Mouse (Mus musculus) forebrain, postnatal 0 days (tissue): ENCODE measurements around the gene Cnmd. TPM values are rescaled to one million over a fixed set of nuclear protein-coding genes. Genes with fewer than 3 reads are reported as not detected.

Source experiments
- ATAC-seq: fragments of 200-750 bp; cut with Nextera tagmentation; 2 replicates; pipeline ENCODE4 v1.8.0; 2017; ENCODE audit warnings: mild to moderate bottlenecking, moderate library complexity
- DNase-seq: peaks from one replicate; pipeline ENCODE4 v3.0.0-alpha.2; 2015
- H3K27ac ChIP-seq: fragments of 300-500 bp; sonication (generic); 2 replicates; pipeline ENCODE4 v1.5.1; 2014; ENCODE audit warnings: low read depth, mild to moderate bottlenecking, antibody characterized with exemption, low read length, moderate library complexity, mixed read lengths
- H3K27me3 ChIP-seq: fragments of 300-500 bp; sonication (generic); 2 replicates; pipeline ENCODE4 v1.6.1; 2014; ENCODE audit warnings: mild to moderate bottlenecking, low read length, mixed read lengths; ENCODE audit not compliant: insufficient read depth
- H3K36me3 ChIP-seq: fragments of 300-500 bp; sonication (generic); 2 replicates; pipeline ENCODE4 v1.6.1; 2014; ENCODE audit warnings: mild to moderate bottlenecking, moderate library complexity; ENCODE audit not compliant: insufficient read depth
- H3K4me1 ChIP-seq: fragments of 300-500 bp; sonication (generic); 2 replicates; pipeline ENCODE4 v1.6.1; 2014; ENCODE audit warnings: antibody characterized with exemption; ENCODE audit not compliant: insufficient read depth
- H3K4me2 ChIP-seq: fragments of 300-500 bp; sonication (generic); 2 replicates; pipeline ENCODE4 v1.6.1; 2014; ENCODE audit warnings: low read depth, mild to moderate bottlenecking, moderate library complexity
- H3K4me3 ChIP-seq: fragments of 300-500 bp; sonication (generic); 2 replicates; pipeline ENCODE4 v1.5.1; 2014; ENCODE audit warnings: low read depth, low read length, mixed read lengths
- H3K9ac ChIP-seq: fragments of 300-500 bp; sonication (generic); 2 replicates; pipeline ENCODE4 v1.6.1; 2014; ENCODE audit warnings: mild to moderate bottlenecking
- H3K9me3 ChIP-seq: fragments of 300-500 bp; sonication (generic); 2 replicates; pipeline ENCODE4 v1.6.1; 2016; ENCODE audit warnings: low read length
- CTCF ChIP-seq: sonication (generic); IDR thresholded peaks from 2 replicates; pipeline ENCODE4 v1.5.1; 2016; ENCODE audit warnings: antibody characterized with exemption, control low read depth, low read depth
- WGBS: fragments of 180-500 bp; shearing (Covaris S2); extraction: QIAGEN DNeasy Blood & Tissue Kit; methylation state at CpG from one replicate; pipeline ENCODE4 v1.1.7; 2014; 5-methylcytosine and 5-hydroxymethylcytosine counted together
- polyA plus RNA-seq: library from polyadenylated mRNA; unstranded; fragments of >200 nt; fragmentation: Nextera tagmentation; extraction: Ambion mirVana; gene quantifications from 2 replicates; pipeline ENCODE4 v1.2.1, GENCODE M21; 2015
- total RNA-seq: library from RNA; depleted of rRNA; stranded (reverse); fragments of >200 nt; gene quantifications from 2 replicates; pipeline ENCODE4 v1.2.3, GENCODE M21; 2014

The Cnmd gene
- total and polyA plus RNA-seq, 2 experiments from 2014 or later, result 5.5 to 6.8 TPM

DNA sequence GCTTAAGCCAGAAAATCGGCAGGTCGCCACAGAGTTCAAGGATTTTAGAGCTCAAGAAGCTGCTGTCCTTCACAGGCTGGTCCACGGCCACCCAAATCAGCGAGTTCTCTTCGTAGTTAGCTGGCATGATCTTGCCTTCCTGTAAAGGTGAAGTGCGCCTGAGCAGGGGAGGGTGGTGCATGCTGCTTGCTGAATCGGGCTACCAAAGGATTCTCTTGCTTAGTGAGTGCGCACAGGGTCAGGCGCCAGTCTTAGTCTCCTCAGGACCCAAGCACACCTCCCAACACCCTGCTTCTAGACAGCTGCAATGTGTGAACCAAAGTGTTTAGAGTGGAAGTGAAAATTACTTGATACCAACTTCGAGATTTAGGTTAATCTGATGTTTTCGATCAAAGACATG lies 16.6 kb downstream of the Cnmd start:
- ATAC-seq (no peak), DNase-seq (no peak)
- H3K4me1 ChIP-seq, result no peaks in the 10 kb centered on the region
- H3K9me3 ChIP-seq, result no peaks in the 10 kb centered on the region
- no peak overlapping the region for H3K4me3 ChIP-seq
- TF ChIP-seq CTCF, result no peak
- H3K27ac ChIP-seq, result no peak overlapping the region
- H3K27me3 ChIP-seq, result no peaks in the 10 kb centered on the region
- no peaks in the 10 kb centered on the region for H3K36me3 ChIP-seq
- H3K4me2 ChIP-seq, result no peak overlapping the region
- 40% methylated on average over 11 of the region's 11 CpGs for WGBS
- H3K9ac ChIP-seq, result no peak overlapping the region

DNA sequence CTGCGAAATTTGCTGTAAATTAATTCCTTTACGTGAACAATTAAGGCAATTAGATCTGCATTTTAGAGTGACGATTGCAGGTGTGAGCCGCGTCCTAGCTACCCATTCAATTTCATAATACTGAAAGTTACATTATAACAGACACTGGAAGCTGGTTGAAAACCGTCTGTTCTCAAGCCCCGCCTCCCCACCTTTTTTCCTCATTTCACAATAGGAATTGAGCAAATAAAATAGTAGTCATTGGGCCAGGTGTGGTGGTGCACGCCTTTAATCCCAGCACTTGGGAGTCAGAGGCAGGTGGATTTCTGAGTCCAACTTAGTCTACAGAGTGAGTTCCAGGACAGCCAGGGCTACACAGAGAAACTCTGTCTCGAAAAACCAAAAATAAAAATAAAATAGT lies 19.9 kb downstream of the Cnmd start:
- Histone ChIP-seq H3K36me3 (no peaks in the 10 kb centered on the region), H3K27ac (no peak overlapping the region), H3K4me1 (no peaks in the 10 kb centered on the region), H3K9ac (no peak overlapping the region), H3K27me3 (no peaks in the 10 kb centered on the region), H3K4me2 (no peak overlapping the region), H3K4me3 (no peak overlapping the region), H3K9me3 (no peaks in the 10 kb centered on the region)
- 71% methylated on average over 9 of the region's 9 CpGs for WGBS
- DNase-seq, result no peak
- ATAC-seq, result no peak
- TF ChIP-seq CTCF, result no peak

DNA sequence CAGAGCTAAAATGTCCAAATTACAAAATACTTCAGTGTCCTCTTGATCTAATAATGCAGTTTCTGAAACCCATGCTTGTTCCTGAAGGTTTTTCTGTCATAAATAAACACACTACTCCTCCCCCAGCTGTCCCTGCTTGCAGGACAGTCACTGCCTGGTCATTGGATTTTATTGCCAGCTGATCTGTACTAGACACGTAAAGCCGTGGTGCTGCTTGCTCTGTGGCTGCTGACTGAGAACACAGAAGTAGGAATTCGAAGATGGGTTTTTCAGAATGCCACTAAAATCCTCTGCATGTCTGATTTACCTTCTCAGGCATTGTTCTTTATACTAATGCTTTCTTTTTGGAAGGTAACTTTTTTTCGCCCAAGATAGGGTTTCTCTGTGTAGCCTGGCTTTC lies 25.2 kb downstream of the Cnmd start:
- no peaks in the 10 kb centered on the region for H3K9me3 ChIP-seq
- H3K27ac ChIP-seq, result no peak overlapping the region
- H3K27me3 ChIP-seq, result no peaks in the 10 kb centered on the region
- no peak for TF ChIP-seq CTCF
- no peak overlapping the region for H3K9ac ChIP-seq
- 80% methylated on average over 4 of the region's 4 CpGs for WGBS
- H3K36me3 ChIP-seq, result no peaks in the 10 kb centered on the region
- DNase-seq (no peak), ATAC-seq (no peak)
- H3K4me2 ChIP-seq, result no peak overlapping the region
- H3K4me3 ChIP-seq, result no peak overlapping the region
- no peaks in the 10 kb centered on the region for H3K4me1 ChIP-seq

DNA sequence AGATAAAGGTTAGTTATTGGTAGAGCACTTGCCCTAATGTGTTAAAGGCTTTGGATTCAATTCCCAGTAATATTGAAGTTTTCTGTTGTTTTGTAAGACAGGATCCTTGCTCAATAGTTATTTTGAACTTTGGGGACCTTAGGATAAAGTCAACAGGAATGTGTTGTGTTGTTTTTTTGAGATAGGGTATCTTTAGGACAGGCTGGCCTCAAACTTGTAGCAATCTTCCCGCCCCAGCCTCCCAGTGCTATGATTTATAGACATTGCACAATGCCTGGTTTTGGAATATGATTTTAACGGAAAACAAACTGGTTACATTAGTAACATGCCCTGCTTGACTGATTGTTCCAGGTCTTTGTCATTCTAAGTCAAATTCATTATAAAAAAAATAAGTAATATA lies 28.8 kb downstream of the Cnmd start:
- ATAC-seq (no peak), DNase-seq (no peak)
- Histone ChIP-seq H3K36me3 (peaks cover 10% of the 10 kb centered on the region), H3K27me3 (no peaks in the 10 kb centered on the region), H3K9me3 (no peaks in the 10 kb centered on the region), H3K27ac (no peak overlapping the region), H3K4me2 (no peak overlapping the region), H3K4me1 (no peaks in the 10 kb centered on the region), H3K4me3 (no peak overlapping the region), H3K9ac (no peak overlapping the region)
- 95% methylated on average over 2 of the region's 2 CpGs for WGBS
- no peak for TF ChIP-seq CTCF

DNA sequence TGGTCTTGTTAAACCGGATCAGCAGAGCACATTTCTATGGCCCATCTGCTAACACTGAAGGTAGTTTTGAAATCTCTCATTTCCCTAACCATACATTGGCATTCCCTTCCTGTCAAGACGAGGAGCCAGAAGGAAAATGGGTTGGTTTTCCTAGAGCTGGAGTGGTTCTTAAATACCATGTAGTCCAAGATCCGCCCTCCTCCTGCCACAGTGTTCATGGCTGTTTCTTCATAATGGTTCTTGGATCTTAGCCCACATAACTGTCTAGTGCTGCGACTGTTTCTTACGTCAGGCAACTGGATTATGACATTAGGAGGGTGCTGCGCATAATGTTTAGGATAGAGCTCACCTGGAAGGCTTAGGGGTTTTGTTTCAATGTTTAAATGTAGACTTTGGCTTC lies 29.6 kb downstream of the Cnmd start:
- Histone ChIP-seq H3K4me2 (no peak overlapping the region), H3K27ac (no peak overlapping the region; the same call in 1 of the 2 replicates), H3K27me3 (no peaks in the 10 kb centered on the region), H3K9me3 (no peaks in the 10 kb centered on the region), H3K36me3 (peaks cover 10% of the 10 kb centered on the region), H3K9ac (no peak overlapping the region), H3K4me3 (no peak overlapping the region), H3K4me1 (no peaks in the 10 kb centered on the region)
- no peak for ATAC-seq
- no peak for TF ChIP-seq CTCF
- 67% methylated on average over 6 of the region's 6 CpGs for WGBS
- DNase-seq, result no peak

DNA sequence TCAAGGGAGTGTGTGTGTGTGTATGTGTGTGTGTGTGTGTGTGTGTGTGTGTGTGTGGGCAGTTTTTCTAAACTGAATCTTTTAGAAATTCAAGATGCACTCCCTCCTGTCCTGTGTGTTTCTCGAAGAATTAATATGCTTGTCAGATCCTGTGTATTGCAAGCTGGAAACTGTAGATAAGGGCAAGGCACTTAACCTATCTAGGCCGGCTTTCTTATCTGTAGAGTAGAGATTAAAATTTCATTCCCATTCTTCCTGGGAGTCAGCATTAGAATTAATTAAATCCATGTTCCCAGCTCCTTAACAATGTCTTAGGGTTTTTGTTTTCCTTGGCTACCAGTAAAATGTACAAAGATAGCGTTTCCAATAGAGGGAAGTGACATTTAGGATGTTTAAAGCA lies 40.8 kb downstream of the Cnmd start:
- DNase-seq (no peak), ATAC-seq (no peak)
- no peaks in the 10 kb centered on the region for H3K9me3 ChIP-seq
- no peak overlapping the region for H3K4me2 ChIP-seq
- no peak overlapping the region for H3K4me3 ChIP-seq
- TF ChIP-seq CTCF, result no peak
- 85% methylated on average over 3 of the region's 3 CpGs for WGBS
- H3K4me1 ChIP-seq, result no peaks in the 10 kb centered on the region
- H3K27me3 ChIP-seq, result no peaks in the 10 kb centered on the region
- H3K36me3 ChIP-seq, result peaks cover 19% of the 10 kb centered on the region
- no peak overlapping the region for H3K9ac ChIP-seq
- H3K27ac ChIP-seq, result no peak overlapping the region

DNA sequence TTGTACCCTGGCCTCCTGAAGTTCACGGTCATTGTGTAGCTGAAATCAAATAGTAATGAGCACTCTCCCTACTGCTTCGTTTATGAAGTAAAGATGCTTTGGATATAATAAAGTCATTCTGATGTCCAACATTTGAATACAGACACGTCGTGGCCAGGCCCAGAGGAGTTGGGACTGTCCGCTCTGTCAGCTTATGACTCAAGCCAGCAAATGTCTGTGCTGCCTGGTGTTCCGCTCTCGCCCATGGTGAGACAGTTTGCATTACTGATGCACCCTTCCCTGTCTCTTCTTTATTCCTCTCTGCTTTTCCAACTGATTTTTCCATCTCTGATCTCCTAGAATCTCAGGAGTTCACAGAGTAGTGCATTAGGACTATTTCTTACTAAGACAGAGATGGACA lies 42.2 kb downstream of the Cnmd start:
- no peak for ATAC-seq
- no peaks in the 10 kb centered on the region for H3K4me1 ChIP-seq
- no peak overlapping the region for H3K27ac ChIP-seq
- no peak overlapping the region for H3K9ac ChIP-seq
- no peaks in the 10 kb centered on the region for H3K27me3 ChIP-seq
- no peaks in the 10 kb centered on the region for H3K9me3 ChIP-seq
- H3K4me3 ChIP-seq, result no peak overlapping the region
- TF ChIP-seq CTCF, result no peak
- no peak overlapping the region for H3K4me2 ChIP-seq
- DNase-seq, result no peak
- H3K36me3 ChIP-seq, result peaks cover 13% of the 10 kb centered on the region
- 92% methylated on average over 7 of the region's 7 CpGs for WGBS

DNA sequence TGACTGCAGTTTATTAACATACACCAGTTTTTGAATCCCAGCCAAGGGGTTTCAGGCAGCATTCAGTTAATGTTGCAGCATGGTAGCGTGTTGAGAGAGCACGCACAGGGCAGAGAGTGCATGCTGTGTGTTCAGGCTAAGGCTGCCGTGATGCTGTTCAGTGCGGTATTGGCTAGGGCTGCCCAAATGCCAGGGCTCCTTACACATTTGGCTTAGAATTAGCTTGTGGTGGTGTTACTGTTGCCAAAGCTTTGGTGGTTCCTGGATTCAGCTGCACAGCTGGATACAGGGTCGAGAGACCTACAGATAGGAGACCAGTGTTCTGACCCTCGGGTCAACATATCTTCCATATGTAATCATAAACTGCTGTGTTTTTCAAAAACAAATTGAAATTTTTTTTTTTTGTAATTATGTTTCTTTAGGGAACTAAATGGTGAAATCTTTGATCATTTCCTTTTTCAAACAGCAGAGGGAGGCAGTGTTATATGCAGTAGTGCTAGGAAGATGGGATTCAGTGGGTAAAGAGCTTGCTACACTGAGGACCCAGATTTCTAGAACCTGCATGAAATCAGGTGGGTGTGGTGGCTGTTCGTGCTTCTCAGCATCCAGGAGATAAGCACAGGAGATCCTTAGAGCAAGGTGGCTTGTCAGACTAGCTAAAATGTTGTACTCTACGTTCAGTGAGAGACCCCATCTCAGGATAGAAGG lies 44.7 kb downstream of the Cnmd start:
- Histone ChIP-seq H3K27ac (no peak overlapping the region), H3K27me3 (no peaks in the 10 kb centered on the region), H3K9me3 (no peaks in the 10 kb centered on the region), H3K4me3 (no peak overlapping the region), H3K36me3 (peaks cover 34% of the 10 kb centered on the region), H3K4me2 (no peak overlapping the region), H3K9ac (no peak overlapping the region), H3K4me1 (no peaks in the 10 kb centered on the region)
- ATAC-seq, result peak; percentile 85
- WGBS, result 72% methylated on average over 8 of the region's 8 CpGs
- TF ChIP-seq CTCF, result peak; percentile 89
- DNase-seq, result peak; percentile 76
